Mouse (Mus musculus) lung, postnatal 0 days (tissue): ENCODE data around the gene Olfr1259.
"Not testable (repeated sequence)": the region's sequence is repeated elsewhere in the genome, so short reads cannot be mapped to it uniquely, and the experiment has no call there.

Experiments
- CTCF ChIP-seq: IDR thresholded peaks from 2 replicates; pipeline ENCODE4 v1.5.1; 2016; ENCODE audit warnings: antibody characterized with exemption, mild to moderate bottlenecking
- EP300 ChIP-seq: IDR thresholded peaks from 2 replicates; pipeline ENCODE4 v1.6.1; 2016; ENCODE audit warnings: antibody characterized with exemption, mild to moderate bottlenecking, control low read depth

- TF ChIP-seq CTCF, EP300: not testable (repeated sequence)
Observed at GRCm38 (mm10) chr2:89912616-89913015, 35.8 kb downstream of the Olfr1259 start.
